Mouse (Mus musculus) neutrophil, adult 5-6 weeks (primary cell): Measurements from ENCODE around the gene Lyrm9. TPM values are rescaled to one million over a fixed set of nuclear protein-coding genes. Genes with fewer than 3 reads are reported as not detected.

ENCODE experiments used
- ATAC-seq: fragments of 151-379, 151-347 bp; 2 replicates; pipeline ENCODE4 v1.8.0; 2017; ENCODE audit warnings: mild to moderate bottlenecking, moderate TSS enrichment; ENCODE audit not compliant: insufficient number of reproducible peaks, poor library complexity, low FRiP score, severe bottlenecking; ENCODE audit errors: extremely low read depth
- total RNA-seq: library from RNA; stranded (forward); fragments of 200-1000 nt; gene quantifications from 2 replicates; pipeline ENCODE4 v1.2.3, GENCODE M21; 2017

Lyrm9 gene
- total RNA-seq, 1 experiment from 2014 or later: 4.8 TPM

DNA sequence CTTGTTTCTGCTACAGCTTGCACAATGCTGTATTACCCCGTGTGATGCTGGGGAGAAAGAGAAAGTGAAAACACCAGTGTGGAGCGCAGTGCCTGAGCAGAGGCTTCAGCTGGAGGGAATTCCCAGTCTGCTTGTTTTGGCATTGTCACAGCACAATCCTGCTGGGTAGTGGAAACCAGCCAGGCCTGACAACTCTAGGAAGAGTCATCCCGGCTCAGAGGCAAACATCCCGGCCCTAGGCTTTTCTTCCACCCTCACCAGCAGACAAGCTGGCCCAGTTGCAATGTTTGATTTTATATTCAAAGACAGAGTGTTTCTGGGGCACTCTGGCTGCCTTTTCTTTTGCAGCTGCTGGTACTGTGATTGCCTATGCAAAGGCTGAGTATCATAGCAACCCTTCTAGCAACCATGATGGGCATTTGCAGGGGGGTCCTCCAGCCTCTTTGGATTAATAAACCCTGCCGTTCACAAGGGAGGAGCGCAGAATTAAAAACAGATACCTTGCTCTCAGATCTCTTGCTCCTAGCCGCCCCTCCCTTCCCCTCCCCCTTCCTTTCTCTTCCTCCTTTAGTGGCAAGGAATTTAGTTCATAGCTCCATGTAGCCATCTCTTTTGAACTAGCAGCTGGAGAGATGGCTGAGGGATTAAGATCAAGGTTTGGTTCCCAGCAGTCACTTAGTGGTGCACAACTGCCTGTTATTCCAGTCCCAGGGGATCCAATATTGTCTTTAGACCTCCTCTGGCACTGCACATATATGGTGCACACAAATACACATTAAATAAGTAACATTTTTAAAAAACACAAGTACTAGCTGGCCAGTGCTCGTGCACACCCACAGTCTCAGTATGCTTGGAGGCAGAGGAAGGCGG lies 61.0 kb downstream of the Lyrm9 start:
- ATAC-seq: 0 out of 2 replicates have a peak, but pooled peaks have one; percentile 30

- ATAC-seq: no peak
Observed at GRCm38 (mm10) chr11:78889156-78889555, 62.8 kb downstream of the Lyrm9 start.

Other genes starting within 250 kb of the Lyrm9 start
- 41.5 and 46.1 TPM in 2 replicates for gene Nlk, start 129.2 kb upstream of the Lyrm9 start, total RNA-seq
- gene Ccnq, start 74.9 kb upstream of the Lyrm9 start, total RNA-seq: 10.9 and 11.9 TPM in 2 replicates
- gene Nos2, start 94.2 kb downstream of the Lyrm9 start, total RNA-seq: not detected in 2 replicates
- gene Lgals9, start 158.4 kb downstream of the Lyrm9 start, total RNA-seq: 62.7 and 66.2 TPM in 2 replicates